Mouse (Mus musculus) cerebellum, adult 8-10 months (tissue): ENCODE data around the gene Cdon.

Experiments
- DNase-seq: peaks from one replicate; pipeline ENCODE4 v3.0.0; 2022

Gene Cdon

GRCm38 (mm10) chr9:35438286-35439061 is 17.5 kb downstream of the Cdon start:
- DNase-seq, result no peak

- DNase-seq, result peak; percentile 60
Observed at GRCm38 (mm10) chr9:35439062-35439442, 18.1 kb downstream of the Cdon start.

GRCm38 (mm10) chr9:35439754-35440153 is 18.8 kb downstream of the Cdon start:
- no peak for DNase-seq

GRCm38 (mm10) chr9:35442476-35442875 is 21.5 kb downstream of the Cdon start:
- DNase-seq, result no peak

GRCm38 (mm10) chr9:35443618-35444511 is 22.9 kb downstream of the Cdon start:
- DNase-seq, result no peak

- no peak for DNase-seq
Observed at GRCm38 (mm10) chr9:35444512-35444886, 23.6 kb downstream of the Cdon start.

- no peak for DNase-seq
Observed at GRCm38 (mm10) chr9:35446916-35447315, 26.0 kb downstream of the Cdon start.

GRCm38 (mm10) chr9:35453311-35453710 is 32.4 kb downstream of the Cdon start:
- DNase-seq, result no peak

- no peak for DNase-seq
Observed at GRCm38 (mm10) chr9:35459594-35459993, 38.7 kb downstream of the Cdon start.

- DNase-seq, result no peak
Observed at GRCm38 (mm10) chr9:35467264-35467817, 46.4 kb downstream of the Cdon start.

- no peak for DNase-seq
Observed at GRCm38 (mm10) chr9:35468913-35469312, 48.0 kb downstream of the Cdon start.

GRCm38 (mm10) chr9:35474104-35474724 is 53.3 kb downstream of the Cdon start:
- DNase-seq, result no peak

- DNase-seq, result no peak
Observed at GRCm38 (mm10) chr9:35475394-35475793, 54.5 kb downstream of the Cdon start.

- DNase-seq, result no peak
Observed at GRCm38 (mm10) chr9:35479456-35479855, 58.5 kb downstream of the Cdon start.

GRCm38 (mm10) chr9:35482014-35482898 is 61.3 kb downstream of the Cdon start:
- DNase-seq, result no peak

- DNase-seq, result no peak
Observed at GRCm38 (mm10) chr9:35483949-35484348, 63.0 kb downstream of the Cdon start.

- DNase-seq, result no peak
Observed at GRCm38 (mm10) chr9:35486616-35487015, 65.7 kb downstream of the Cdon start.

GRCm38 (mm10) chr9:35488496-35488895 is 67.6 kb downstream of the Cdon start:
- DNase-seq, result no peak

GRCm38 (mm10) chr9:35491109-35491866 is 70.4 kb downstream of the Cdon start:
- no peak for DNase-seq

- DNase-seq, result no peak
Observed at GRCm38 (mm10) chr9:35493033-35493732, 72.3 kb downstream of the Cdon start.

- no peak for DNase-seq
Observed at GRCm38 (mm10) chr9:35493733-35494092, 72.8 kb downstream of the Cdon start.
